Mouse (Mus musculus): Measurements from ENCODE around the gene Il1r1. TPM values are rescaled to one million over a fixed set of nuclear protein-coding genes. Genes with fewer than 3 reads are reported as not detected.
A peak's percentile ranks its signal among the peaks of the same experiment; 100 is the strongest.

The Il1r1 gene
- 3.3 and 3.4 TPM in 2 replicates for polyA plus RNA-seq (2012; rRNA removed)

DNA sequence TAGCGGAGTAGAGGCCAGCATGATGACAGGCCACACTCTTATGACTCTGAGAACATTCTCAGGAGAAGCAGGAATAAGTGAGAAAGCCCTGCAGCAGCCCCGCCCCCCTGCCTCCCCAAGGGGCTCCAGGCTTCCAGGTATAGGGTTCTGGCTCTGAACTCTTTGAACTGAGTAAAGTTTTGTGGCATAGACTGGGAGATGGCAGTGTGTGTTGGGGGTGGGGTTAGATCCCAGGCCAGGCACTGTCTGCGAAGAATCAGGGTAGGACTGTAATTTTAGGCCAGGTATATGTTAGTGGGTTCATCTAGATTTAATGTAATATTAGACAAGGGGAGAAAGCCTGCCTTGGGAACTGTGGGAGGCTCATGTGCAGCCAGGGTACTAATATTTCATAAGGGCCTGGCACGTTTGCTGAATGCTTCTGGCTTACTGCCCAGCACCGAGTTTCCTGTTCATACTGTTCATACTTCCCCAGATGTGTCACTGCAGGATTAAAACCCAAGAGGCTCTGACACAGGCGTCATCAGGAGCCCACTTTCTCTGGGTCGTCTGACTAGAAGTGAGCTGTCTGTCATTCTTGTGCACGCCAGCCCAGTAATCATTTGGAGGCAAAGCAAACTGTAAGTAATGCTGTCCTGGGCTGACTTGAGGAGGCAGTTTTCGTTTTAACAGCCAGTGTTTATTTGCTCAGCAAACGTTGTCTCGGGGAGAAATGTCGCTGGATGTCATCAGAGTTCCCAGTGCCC lies at the start of gene Il1r1:
Gene Il1r1, plus strand, starts transcription at position 542 of the 746 bp plus-strand sequence.
- WGBS: 26% methylated on average over 12 of the region's 12 CpGs
- peak within 1 kb of the TSS; percentile 32 for H3K4me3 ChIP-seq (ENCODE audit: insufficient read depth, low read depth, low read length)
- H3K4me1 ChIP-seq (ENCODE audit: control insufficient read depth, insufficient read depth, low read length): no peaks in the 10 kb centered on the region
- H3K27me3 ChIP-seq (replicated peaks; ENCODE audit: control insufficient read depth, insufficient read depth, low read length): no peaks in the 10 kb centered on the region
- TF ChIP-seq POLR2A (IDR thresholded peaks at IDR 0.05; ENCODE audit: low read depth, low read length): no peak
- TF ChIP-seq CTCF (conservative IDR thresholded peaks at IDR 0.05; ENCODE audit: insufficient read depth, insufficient read length, low read depth, low read length): no peak
- peak; percentile 92 for DNase-seq
- H3K36me3 ChIP-seq (ENCODE audit: control insufficient read depth, insufficient read depth, low read length): no peaks in the 10 kb centered on the region
- peak within 1 kb of the TSS; percentile 32; the same call in 1 of the 2 replicates for H3K27ac ChIP-seq (ENCODE audit: insufficient read depth, low read depth, low read length)

DNA sequence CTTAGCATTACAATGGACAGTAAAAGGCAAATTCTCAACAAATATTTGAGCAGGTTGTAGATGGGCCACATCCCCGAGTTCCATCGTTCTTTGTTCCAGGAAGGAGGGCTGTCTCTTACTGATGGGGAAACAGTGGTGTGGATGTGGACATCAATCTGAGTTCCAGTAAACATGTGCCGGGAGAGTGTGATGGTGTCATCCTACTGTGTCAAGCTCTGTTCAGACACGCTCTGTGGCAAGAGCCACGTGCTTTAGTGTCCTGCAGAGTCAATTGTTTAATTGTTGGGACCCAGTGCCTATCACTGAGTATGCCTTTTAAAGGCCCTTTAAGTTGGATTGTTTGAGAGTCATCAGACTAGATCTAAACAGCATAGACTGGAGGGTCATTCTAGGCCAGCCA lies 49.8 kb upstream of the Il1r1 start:
- 96% methylated on average over 5 of the region's 5 CpGs for WGBS
- Histone ChIP-seq H3K27me3 (replicated peaks; ENCODE audit: control insufficient read depth, insufficient read depth, low read length) (no peaks in the 10 kb centered on the region), H3K4me1 (ENCODE audit: control insufficient read depth, insufficient read depth, low read length) (peaks cover 3% of the 10 kb centered on the region; the same call in 1 of the 2 replicates), H3K4me3 (ENCODE audit: insufficient read depth, low read depth, low read length) (no peak overlapping the region), H3K27ac (ENCODE audit: insufficient read depth, low read depth, low read length) (no peak overlapping the region), H3K36me3 (ENCODE audit: control insufficient read depth, insufficient read depth, low read length) (no peaks in the 10 kb centered on the region)
- DNase-seq: no peak
- TF ChIP-seq CTCF (conservative IDR thresholded peaks at IDR 0.05; ENCODE audit: insufficient read depth, insufficient read length, low read depth, low read length): no peak
- TF ChIP-seq POLR2A (IDR thresholded peaks at IDR 0.05; ENCODE audit: low read depth, low read length): no peak

DNA sequence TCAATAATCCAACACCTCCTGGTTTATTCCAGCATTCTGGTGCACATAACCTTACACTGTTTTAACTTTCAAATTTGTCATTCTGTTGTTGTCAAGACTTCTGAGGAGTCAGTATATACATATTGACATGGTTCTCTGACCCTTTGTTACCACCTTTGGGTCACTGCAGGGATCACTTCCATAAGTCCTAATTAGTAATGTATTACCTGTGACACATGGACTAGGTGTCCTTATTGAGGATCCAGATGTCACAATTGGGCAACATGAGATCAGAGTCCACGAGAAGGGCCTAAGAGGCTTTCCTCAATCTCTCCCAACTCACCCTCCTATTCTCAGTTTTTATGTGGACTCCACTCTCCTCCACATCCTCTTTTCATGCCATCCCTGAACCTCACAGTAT lies 49.1 kb upstream of the Il1r1 start:
- H3K36me3 ChIP-seq (ENCODE audit: control insufficient read depth, insufficient read depth, low read length): no peaks in the 10 kb centered on the region
- DNase-seq: no peak
- H3K4me3 ChIP-seq (ENCODE audit: insufficient read depth, low read depth, low read length): no peak overlapping the region
- no peak for TF ChIP-seq CTCF (conservative IDR thresholded peaks at IDR 0.05; ENCODE audit: insufficient read depth, insufficient read length, low read depth, low read length)
- TF ChIP-seq POLR2A (IDR thresholded peaks at IDR 0.05; ENCODE audit: low read depth, low read length): no peak
- no peak overlapping the region for H3K27ac ChIP-seq (ENCODE audit: insufficient read depth, low read depth, low read length)
- WGBS: 90% methylated on average over 1 of the region's 1 CpGs
- no peaks in the 10 kb centered on the region for H3K27me3 ChIP-seq (replicated peaks; ENCODE audit: control insufficient read depth, insufficient read depth, low read length)
- H3K4me1 ChIP-seq (ENCODE audit: control insufficient read depth, insufficient read depth, low read length): peaks cover 3% of the 10 kb centered on the region; the same call in 1 of the 2 replicates

DNA sequence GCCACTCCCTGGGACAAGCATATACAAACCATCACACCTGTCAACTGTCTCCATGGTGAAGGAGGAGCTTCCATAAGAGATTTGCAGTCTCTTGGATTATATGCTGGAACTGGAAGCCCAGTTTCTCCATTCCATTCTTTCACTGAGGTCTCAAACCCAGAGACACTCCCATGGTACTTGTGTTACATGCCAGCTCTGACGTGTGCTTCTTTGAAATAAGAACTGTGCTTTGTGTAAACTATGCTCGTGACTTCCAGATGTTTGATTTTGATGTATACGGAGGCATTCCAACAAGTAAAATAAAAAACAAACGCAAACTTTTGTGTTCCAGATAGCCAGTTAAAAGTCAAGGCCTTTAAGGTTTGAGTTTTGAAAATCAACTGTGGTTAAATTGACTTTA lies 45.8 kb upstream of the Il1r1 start:
- Histone ChIP-seq H3K27ac (ENCODE audit: insufficient read depth, low read depth, low read length) (no peak overlapping the region), H3K4me1 (ENCODE audit: control insufficient read depth, insufficient read depth, low read length) (no peaks in the 10 kb centered on the region), H3K27me3 (replicated peaks; ENCODE audit: control insufficient read depth, insufficient read depth, low read length) (no peaks in the 10 kb centered on the region), H3K36me3 (ENCODE audit: control insufficient read depth, insufficient read depth, low read length) (no peaks in the 10 kb centered on the region), H3K4me3 (ENCODE audit: insufficient read depth, low read depth, low read length) (no peak overlapping the region)
- TF ChIP-seq CTCF (conservative IDR thresholded peaks at IDR 0.05; ENCODE audit: insufficient read depth, insufficient read length, low read depth, low read length): no peak
- TF ChIP-seq POLR2A (IDR thresholded peaks at IDR 0.05; ENCODE audit: low read depth, low read length): no peak
- no peak for DNase-seq
- 71% methylated on average over 4 of the region's 4 CpGs for WGBS

DNA sequence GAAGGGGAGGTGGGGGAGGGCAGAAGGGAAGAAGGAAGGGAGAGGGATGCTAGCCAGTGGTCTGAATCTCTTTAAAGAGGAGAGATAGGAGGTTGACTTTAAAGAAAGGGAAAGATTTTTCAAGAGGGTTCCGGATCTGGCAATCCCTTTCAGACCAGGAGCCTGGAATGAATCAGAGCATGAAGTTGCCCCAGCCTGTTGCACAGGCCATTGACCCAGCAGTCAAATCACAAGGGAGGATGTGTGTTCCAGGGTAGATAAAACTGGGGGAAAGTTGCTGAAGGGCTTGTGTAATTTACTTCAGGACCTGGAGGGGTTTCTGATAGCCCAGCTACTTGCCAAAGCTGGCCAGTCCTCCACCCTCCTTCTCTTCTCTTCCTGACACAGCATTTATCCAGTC lies 45.4 kb upstream of the Il1r1 start:
- Histone ChIP-seq H3K27me3 (replicated peaks; ENCODE audit: control insufficient read depth, insufficient read depth, low read length) (no peaks in the 10 kb centered on the region), H3K36me3 (ENCODE audit: control insufficient read depth, insufficient read depth, low read length) (no peaks in the 10 kb centered on the region), H3K4me3 (ENCODE audit: insufficient read depth, low read depth, low read length) (no peak overlapping the region), H3K4me1 (ENCODE audit: control insufficient read depth, insufficient read depth, low read length) (no peaks in the 10 kb centered on the region), H3K27ac (ENCODE audit: insufficient read depth, low read depth, low read length) (no peak overlapping the region)
- no peak for TF ChIP-seq POLR2A (IDR thresholded peaks at IDR 0.05; ENCODE audit: low read depth, low read length)
- TF ChIP-seq CTCF (conservative IDR thresholded peaks at IDR 0.05; ENCODE audit: insufficient read depth, insufficient read length, low read depth, low read length): no peak
- peak; percentile 16 for DNase-seq
- WGBS: 19% methylated on average over 1 of the region's 1 CpGs

DNA sequence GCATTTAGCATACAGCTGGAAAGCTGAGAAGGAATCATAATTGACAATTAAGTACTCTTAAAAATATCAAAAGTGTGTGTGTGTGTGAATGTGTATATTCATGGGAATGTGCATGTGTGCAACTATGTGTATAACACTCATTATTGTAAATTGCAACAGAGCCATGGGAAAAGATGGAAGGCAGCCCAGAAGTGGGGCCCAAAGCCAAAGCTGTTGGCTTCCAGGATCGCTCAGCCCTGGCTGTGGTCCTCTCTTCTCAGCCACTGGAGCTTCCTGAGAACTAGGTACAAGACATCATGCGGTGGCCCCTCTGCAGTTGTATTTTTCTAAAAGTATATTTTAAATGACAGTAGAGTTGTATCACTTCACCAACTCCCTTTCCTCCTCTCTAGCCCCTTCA lies 44.0 kb upstream of the Il1r1 start:
- Histone ChIP-seq H3K36me3 (ENCODE audit: control insufficient read depth, insufficient read depth, low read length) (no peaks in the 10 kb centered on the region), H3K27me3 (replicated peaks; ENCODE audit: control insufficient read depth, insufficient read depth, low read length) (no peaks in the 10 kb centered on the region), H3K4me3 (ENCODE audit: insufficient read depth, low read depth, low read length) (no peak overlapping the region), H3K4me1 (ENCODE audit: control insufficient read depth, insufficient read depth, low read length) (no peaks in the 10 kb centered on the region), H3K27ac (ENCODE audit: insufficient read depth, low read depth, low read length) (no peak overlapping the region)
- DNase-seq: no peak
- 92% methylated on average over 2 of the region's 2 CpGs for WGBS
- no peak for TF ChIP-seq CTCF (conservative IDR thresholded peaks at IDR 0.05; ENCODE audit: insufficient read depth, insufficient read length, low read depth, low read length)
- no peak for TF ChIP-seq POLR2A (IDR thresholded peaks at IDR 0.05; ENCODE audit: low read depth, low read length)

DNA sequence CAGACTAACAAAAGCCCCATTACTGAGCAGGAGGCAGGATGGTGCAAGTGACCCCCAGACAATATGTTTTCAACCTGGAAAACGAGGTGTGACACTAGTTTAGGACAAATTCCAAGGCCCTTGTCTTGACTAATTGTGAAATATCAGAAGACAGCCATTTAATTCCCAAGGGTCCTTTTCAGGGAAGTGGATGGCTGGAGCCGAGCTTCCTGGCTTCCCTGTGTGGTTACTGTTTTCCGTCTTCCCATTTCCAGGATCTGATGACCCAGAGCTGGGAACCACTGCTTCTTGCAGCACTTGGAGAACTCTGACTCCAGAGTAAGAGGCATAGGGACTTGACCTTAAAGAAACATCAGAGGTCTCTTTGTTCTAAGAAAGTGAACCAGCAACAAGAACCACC lies 43.2 kb upstream of the Il1r1 start:
- H3K27ac ChIP-seq (ENCODE audit: insufficient read depth, low read depth, low read length): no peak overlapping the region
- H3K4me3 ChIP-seq (ENCODE audit: insufficient read depth, low read depth, low read length): no peak overlapping the region
- no peaks in the 10 kb centered on the region for H3K27me3 ChIP-seq (replicated peaks; ENCODE audit: control insufficient read depth, insufficient read depth, low read length)
- no peaks in the 10 kb centered on the region for H3K36me3 ChIP-seq (ENCODE audit: control insufficient read depth, insufficient read depth, low read length)
- TF ChIP-seq CTCF (conservative IDR thresholded peaks at IDR 0.05; ENCODE audit: insufficient read depth, insufficient read length, low read depth, low read length) (no peak), POLR2A (IDR thresholded peaks at IDR 0.05; ENCODE audit: low read depth, low read length) (no peak)
- no peaks in the 10 kb centered on the region for H3K4me1 ChIP-seq (ENCODE audit: control insufficient read depth, insufficient read depth, low read length)
- DNase-seq: peak; percentile 36
- 55% methylated on average over 3 of the region's 3 CpGs for whole genome bisulfite sequencing
